Mouse (Mus musculus) liver, adult 10 weeks (tissue): ENCODE data around the gene Zscan26. TPM values are rescaled to one million over a fixed set of nuclear protein-coding genes. Genes with fewer than 3 reads are reported as not detected.

Experiments used
- polyA plus RNA-seq: library from polyadenylated mRNA; stranded (reverse); fragments of 350-450 nt; fragmentation: Illumina TruSeq; extraction: RNeasy Lipid Tissue Mini Kit (QIAGEN cat#74804); gene quantifications from one replicate; pipeline ENCODE4 v1.2.3, GENCODE M21; 2014; ENCODE audit warnings: low read depth, low replicate concordance

Gene Zscan26
- 59.3 TPM for polyA plus RNA-seq

DNA sequence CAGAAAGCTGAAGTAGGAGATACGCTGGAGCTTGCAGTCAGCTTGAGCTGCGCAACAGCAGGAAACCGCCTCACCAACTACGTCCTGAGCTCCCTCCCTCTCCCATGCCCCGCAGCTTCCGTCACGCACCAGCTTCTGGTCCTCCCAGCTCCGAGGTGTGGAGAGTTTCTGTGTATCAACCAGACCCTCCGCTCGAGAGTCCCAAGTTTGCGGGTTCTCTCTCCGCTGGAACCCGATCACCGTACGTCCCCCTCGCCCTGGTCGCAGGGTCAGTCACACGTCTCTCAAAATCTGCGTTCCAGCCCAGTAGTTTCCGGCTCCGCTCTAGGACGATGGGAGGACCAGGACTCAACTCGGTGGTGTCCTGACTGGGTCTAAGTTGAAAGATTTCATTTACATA is at the start of gene Zscan26:
Gene Zscan26, minus strand, starts transcription at position 282 of the 400 bp plus-strand sequence.

DNA sequence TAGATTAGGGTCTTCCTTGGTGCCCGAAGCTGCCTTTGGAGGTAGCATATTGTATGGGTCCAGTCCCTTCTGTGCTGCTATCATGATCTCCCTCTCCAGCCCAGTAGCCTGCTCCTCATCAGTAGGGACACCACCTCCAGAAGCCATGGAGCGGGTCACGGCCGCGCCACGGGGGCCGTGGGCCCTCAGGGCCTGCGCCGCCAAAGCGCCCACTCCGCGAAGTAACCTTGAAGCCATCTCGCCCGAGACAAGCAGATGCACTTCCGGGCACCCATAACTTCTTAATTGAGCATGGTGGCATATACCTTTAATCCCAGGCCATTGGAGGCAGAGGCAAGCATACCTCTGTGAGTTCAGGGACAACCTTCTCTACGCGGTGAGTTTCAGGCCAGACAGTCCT is 47.7 kb upstream of the Zscan26 start, which contains the start of gene Gm11273:
Gene Gm11273, minus strand, starts transcription at position 237 of the 400 bp plus-strand sequence.

DNA sequence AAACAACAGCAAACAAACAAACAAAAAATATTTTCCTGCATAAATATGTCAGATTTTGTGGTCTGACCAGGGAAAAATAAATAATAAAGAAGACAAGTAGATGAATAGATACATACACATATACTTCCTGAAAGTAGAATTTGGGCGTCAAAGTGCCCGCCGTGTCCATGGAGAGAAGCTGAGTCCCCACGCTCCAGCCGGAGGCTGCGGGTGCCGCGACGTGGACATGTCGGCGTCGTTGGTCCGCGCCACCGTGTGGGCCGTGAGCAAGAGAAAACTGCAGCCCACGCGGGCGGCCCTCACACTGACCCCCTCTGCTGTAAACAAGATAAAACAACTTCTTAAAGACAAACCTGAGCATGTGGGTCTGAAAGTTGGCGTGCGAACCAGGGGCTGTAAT is 41.5 kb upstream of the Zscan26 start, which contains the start of gene AK157302:
Gene AK157302, plus strand, starts transcription at position 144 of the 400 bp plus-strand sequence.

DNA sequence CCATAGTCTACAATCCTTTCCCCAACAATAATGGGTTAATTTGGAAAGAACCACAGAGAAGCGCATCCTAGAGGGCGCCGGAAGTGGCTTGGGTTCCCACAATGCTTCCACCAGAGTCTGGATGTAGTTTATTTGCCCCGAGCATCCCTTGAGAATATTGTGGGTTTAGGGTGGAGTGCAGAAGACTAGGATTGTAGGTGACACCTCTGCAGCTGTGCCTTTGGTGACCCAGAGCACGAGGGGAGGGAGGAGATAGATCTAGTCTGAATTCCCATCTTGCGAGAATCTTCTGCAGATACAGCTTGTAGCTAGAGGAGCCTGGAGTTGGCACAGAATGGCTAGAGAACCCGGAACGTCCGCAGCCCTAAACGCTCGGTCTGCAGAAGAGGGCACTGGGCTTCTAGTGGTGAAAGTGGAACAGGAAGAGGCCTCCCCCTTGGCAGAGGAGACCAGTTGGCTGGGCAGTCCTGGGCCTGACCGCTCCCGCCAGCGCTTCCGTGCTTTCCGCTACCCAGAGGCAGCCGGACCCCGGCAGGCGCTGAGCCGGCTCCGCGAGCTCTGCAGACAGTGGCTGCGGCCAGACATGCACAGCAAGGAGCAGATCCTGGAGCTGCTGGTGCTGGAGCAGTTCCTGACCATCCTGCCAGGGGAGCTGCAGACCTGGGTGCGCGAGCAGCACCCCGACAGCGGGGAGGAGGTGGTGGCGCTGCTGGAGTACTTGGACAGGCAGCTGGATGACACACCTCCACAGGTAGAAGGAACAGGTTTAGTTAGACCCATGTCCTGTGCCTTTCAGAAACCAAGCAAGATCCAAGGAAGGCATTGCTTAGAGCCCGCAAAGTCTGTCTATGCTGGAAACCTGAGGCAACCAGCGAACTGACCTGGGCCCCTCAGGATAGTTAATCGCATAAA is 25.5 kb upstream of the Zscan26 start, which contains the start of the genes Zkscan4 and Gm10065:
Gene Zkscan4, plus strand, starts transcription at position 149 of the 912 bp plus-strand sequence.
Gene Gm10065, minus strand, starts transcription at position 683 of the 912 bp plus-strand sequence.

DNA sequence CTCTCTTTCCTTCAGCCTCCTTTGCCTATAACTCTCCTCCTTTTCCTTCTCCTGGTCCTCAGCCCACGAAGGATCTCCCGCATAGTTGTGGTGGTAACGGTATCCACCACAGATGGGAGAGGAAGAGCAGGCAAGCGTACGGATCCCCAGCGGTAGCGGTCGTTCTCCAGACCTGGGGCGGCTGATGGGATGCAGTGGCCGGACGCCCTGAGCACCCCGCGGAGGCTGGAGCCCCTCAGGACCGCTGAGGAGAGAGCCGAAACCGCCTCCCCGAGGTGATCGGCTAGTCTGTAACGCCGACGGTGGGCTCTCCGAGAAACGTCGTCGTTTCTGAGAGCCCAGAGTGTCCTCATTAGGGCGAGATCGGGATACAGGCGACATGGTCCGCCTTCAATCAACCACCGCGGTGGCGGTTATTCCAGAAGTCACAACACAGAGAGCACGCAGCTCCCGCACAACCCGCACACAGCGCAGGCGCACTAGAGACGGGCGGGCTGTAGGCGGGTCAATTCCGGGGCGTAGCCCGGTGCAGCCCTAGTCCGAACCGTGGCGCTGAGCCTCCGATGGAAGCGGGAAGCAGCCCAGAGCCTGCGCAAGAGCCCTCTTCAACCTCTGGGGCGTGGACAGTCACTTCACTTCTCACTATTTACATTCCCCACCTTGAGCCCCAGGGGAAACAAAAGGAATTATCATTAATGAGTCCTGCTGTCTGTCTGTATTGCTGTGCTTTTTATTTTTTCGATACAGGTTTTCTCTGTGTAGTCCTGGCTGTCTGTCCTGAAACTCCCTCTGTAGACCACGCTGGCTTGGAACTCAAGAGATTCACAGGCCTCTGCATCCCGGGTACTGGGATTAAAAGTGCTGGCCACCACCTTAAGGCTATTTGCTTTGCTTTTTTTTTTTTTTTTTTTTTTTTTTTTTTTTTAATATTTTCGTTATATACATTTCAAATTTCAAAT is 14.8 kb upstream of the Zscan26 start, which contains the start of gene Nkapl:
Gene Nkapl, minus strand, starts transcription at position 449 of the 959 bp plus-strand sequence.

DNA sequence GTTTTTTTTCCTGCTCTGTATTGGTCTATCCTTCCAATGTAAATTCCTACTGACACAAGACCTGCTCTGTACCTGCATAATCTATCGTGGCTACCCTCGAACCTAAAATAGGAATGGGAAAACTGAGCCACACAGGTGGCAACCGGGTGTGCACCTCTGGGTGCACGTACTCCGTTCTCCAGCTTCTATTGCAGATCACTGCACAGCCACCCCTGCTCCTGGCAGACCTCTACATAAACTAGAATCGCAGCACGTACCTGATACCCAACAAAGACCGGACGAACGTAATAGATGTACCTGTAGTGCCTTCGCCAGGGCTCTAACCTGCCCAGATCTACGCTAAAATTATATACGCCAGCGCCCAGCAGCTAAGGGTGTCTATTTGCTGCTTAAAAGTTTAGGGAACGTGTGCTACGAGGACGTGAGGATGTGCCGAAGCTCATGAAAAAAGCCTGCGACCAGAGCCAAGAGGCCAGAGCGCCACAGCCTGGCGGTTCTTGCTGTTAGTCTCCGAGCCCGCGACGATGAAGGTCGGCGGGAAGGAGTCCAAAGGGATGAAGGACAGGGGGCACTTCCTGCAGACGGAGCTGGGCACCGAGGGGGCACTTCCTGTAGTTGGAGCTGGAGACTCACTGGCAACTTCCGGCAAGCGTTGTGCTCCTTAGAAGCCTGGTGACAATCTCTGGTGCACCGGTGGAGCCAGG is 12.9 kb downstream of the Zscan26 start, which contains the start of gene Pgbd1:
Gene Pgbd1, minus strand, starts transcription at position 556 of the 704 bp plus-strand sequence.

DNA sequence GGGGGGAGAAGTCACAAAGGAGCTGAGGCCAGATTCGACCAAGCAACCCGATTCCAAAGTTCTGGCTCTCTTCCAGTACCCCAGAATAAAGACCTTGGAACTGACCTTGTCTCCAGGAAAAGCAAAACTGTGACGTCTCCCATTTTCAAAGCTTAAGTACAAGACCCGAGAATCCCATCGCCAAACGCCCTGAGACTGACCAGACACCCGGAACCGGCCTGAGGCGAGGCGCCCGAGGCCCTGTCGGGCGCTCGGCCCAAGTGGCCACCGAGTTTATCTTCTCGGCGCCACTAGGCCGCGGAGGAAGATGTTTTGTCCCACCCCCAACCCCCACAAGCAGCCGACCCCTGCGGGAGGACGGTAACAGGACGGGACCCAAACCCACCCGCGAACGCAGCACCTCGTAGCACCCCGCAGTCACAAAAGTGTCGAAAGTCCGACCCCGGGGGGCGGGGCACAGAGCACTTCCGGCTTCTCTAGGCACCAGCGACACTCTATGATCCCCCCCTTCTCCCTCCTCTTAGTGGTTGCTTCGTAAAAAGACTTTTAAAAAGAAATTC is 51.2 kb downstream of the Zscan26 start, which contains the start of gene Zkscan3:
Gene Zkscan3, minus strand, starts transcription at position 469 of the 560 bp plus-strand sequence.

Other genes with a start within 250 kb of the Zscan26 start
- not detected for gene Gpx5, start 161.0 kb downstream of the Zscan26 start, polyA plus RNA-seq
- 1.6 TPM for gene Gpx6, start 141.6 kb downstream of the Zscan26 start, polyA plus RNA-seq
- not detected for gene Olfr1367, start 106.8 kb downstream of the Zscan26 start, polyA plus RNA-seq
- gene Zscan12, start 90.9 kb downstream of the Zscan26 start, polyA plus RNA-seq: 8.6 TPM
- gene Zkscan3, start 51.0 kb downstream of the Zscan26 start, polyA plus RNA-seq: 52.6 TPM
- gene Pgbd1, start 12.7 kb downstream of the Zscan26 start, polyA plus RNA-seq: 0.87 TPM
- gene Nkapl, start 14.8 kb upstream of the Zscan26 start, polyA plus RNA-seq: 0.90 TPM
- gene Zkscan4, start 25.2 kb upstream of the Zscan26 start, polyA plus RNA-seq: 0.87 TPM
- gene Gm10065, start 25.7 kb upstream of the Zscan26 start, polyA plus RNA-seq: not detected
- gene AK157302, start 41.5 kb upstream of the Zscan26 start, polyA plus RNA-seq: 0.85 TPM
- gene Gm11273, start 47.7 kb upstream of the Zscan26 start, polyA plus RNA-seq: not detected
- gene Zkscan8, start 77.4 kb upstream of the Zscan26 start, polyA plus RNA-seq: 9.3 TPM
- not detected for gene Olfr1366, start 89.1 kb upstream of the Zscan26 start, polyA plus RNA-seq
- not detected for gene Olfr1535, start 106.2 kb upstream of the Zscan26 start, polyA plus RNA-seq
- not detected for gene Olfr1364, start 128.0 kb upstream of the Zscan26 start, polyA plus RNA-seq
- not detected for gene Olfr1362, start 160.3 kb upstream of the Zscan26 start, polyA plus RNA-seq
- gene Olfr11, start 188.8 kb upstream of the Zscan26 start, polyA plus RNA-seq: not detected
- gene Olfr1361, start 209.7 kb upstream of the Zscan26 start, polyA plus RNA-seq: not detected
- gene Olfr1360, start 223.7 kb upstream of the Zscan26 start, polyA plus RNA-seq: not detected
- gene Olfr1359, start 244.4 kb upstream of the Zscan26 start, polyA plus RNA-seq: not detected